Mouse (Mus musculus) liver (tissue): Measurements from ENCODE around the gene Pin4.
"Not testable (repeated sequence)": the region's sequence is repeated elsewhere in the genome, so short reads cannot be mapped to it uniquely, and the experiment has no call there.

Experiments used
- DNase-seq: peaks from one replicate; pipeline ENCODE4 v3.0.0-alpha.2; 2020; ENCODE audit warnings: mixed read lengths

The Pin4 gene

DNA sequence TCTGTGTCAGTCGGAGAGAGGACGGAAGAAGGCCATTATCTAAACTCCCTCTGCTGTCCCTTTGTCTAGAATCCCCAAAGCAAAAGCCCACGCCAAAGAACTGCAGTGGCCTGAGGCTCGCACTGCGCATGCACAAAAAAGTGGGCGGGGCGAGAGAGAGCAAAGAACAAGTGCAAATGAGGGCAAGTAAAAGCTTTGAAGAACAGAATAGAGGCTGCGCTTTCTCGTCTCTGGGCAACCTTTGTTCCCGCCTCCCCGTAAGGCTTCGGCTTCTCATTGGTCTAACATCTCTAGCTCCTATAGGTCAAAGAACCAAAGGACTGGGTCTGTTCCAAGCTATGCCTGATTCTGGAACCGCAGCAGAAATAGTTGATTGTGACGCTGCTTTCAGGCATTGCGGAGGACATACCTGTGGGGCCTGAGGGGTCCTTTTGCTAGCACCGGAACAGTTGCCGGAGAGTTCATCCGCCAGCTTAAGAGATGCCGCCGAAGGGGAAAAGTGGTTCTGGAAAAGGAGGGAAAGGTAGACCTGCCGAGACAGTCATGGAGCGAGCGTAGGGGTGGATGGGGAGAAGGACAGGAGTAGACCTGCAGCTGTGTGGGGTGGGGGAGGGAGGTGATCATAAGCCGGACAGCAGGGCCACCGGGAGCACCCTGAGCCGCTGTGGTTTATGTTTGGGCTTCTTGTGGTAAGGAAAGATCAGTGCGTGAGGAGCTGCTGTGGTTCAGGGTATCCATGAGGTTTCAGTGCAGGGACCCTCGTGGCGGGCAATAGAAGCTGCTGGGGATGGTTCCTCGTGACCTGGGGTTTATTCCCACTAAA is at the start of gene Pin4:
Gene Pin4 (plus strand): TSS at position 406 of the 823 bp plus-strand sequence.
- peak; percentile 93 for DNase-seq

DNA sequence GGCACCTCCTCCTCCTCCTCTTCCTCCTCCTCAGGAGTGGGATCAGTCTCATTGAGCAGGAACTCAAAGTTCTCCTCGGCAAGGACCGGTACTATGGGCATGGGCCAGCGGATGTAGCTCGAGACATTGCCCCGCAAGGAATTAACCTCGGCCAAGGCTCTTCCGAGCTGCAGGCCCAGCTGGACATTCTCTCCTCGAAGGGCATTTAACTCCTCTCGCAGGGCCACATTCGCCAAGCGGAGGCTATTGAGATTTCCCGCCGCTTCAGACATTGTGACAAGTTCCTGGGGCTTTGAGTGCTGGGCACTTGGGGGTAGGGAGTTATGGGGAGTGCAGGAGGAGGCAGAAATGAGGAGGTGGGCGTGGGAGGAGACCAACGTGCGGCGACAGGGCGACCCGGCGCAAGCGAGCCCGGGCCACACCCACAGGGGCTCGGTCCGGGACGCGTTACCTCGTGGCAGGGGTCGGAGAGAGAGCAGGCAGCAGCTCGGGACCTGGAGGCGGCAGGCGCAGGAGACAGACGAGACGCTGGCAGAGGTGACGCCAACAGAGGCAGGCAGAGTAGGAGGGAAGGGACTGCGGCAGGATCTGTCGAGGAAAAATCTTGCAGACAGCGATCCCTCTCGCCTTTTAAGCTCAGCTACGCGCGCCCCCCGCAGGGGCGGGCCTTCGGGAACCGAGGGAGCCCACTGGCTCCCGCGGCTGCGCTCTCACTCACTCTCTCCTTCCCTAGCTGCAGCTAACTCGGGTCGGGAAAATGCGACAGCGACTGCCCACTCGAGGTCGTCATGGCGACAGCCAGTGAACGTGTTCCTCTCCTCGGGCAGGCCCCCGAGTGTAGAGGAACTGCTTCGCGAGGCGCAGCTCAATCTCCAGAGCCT is 48.4 kb upstream of the Pin4 start, which contains the start of gene Rtl5:
Gene Rtl5 (minus strand): TSS at position 714 of the 881 bp plus-strand sequence.
- DNase-seq = peak; percentile 65

DNA sequence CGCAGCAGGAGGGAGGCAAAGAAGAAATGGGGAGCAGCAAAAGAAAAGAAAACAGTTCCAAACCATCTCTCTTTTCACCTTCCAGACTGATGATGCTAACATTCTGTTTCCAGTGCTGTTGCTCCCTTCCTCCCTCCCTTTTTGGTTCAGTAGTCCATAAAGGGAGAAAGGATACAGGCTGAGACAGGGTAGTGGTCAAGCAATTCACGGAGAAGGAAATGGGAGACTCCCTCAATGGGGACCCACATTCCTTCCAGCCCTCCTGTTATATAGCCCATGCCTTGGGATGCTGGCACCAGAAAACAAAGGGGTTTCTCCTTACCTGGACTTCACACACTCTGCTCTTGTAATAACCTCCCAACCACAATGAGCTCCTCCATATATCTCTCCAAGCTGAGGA is 47.7 kb upstream of the Pin4 start:
- DNase-seq = no peak

DNA sequence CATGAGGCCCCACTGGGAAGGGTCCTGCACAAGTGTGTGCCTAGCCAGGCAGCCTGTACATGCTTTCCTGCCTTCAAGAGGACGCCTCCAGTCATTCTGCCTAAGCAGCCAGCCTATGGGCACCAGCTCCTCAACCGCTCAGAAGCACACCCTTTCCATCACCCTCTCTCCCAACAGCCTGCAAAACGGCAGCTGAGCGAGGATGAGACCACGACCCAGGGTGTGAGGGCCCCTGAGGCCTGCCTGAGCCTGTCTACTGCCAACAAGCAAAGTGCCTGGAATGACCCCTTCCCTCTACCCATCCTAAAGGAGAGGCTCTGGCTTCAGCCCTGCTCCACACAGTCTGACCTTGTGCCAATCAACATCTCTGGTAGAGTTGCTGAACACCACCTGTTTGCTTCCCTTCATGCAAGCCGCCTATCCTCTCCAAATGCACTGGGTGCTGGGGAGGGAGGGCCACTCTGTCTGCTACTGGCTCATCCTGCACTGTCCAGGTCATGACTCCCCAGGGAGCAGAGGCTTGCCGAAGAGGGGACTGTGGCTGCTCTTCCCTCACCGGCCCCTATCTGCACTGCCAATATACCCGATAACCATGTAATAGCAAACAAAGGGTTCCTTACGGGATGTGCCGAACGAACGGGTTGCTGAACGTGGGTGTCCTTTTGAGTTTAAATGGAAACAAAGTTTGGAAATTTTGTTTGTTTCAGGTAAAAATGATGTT is 45.5 kb upstream of the Pin4 start:
- no peak for DNase-seq

DNA sequence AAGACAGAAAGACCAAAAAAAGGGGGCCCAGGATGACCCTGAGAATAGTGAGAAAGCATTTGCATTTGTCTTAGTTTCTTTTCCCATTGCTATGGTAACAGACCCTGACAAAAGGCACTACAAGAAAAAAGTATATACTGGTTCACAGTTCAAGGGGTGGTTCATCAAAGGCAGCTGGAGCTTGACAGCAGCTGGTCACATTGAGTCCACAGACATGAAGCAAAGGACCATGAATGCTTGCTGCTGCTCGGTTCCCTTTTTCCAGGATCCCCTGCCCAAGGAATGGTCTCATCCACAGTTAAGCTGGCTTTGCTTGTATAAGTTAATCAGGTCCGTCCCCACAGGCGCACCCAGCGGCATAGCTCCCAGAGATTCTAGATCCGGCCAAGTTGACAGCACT is 44.8 kb upstream of the Pin4 start:
- no peak for DNase-seq

DNA sequence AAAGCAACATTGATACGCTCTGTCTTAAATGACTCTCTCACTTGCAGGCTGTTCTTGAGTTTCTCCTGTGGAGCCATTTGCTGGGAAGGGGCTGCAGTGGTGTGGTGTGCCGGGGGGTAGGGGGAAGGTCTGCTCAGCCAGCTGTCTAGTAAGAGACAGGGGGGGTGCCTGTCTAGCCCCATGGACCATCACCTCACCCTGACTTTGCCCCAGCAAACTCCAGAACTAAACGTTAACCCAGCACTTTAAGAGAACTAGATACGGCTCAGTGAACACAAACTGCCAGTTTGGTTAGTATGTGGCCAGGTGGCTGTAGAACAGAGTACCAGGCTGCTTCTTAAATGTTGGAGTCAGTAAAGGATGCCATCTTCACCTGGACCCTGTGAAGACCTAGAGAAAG is 44.1 kb upstream of the Pin4 start:
- DNase-seq = no peak

DNA sequence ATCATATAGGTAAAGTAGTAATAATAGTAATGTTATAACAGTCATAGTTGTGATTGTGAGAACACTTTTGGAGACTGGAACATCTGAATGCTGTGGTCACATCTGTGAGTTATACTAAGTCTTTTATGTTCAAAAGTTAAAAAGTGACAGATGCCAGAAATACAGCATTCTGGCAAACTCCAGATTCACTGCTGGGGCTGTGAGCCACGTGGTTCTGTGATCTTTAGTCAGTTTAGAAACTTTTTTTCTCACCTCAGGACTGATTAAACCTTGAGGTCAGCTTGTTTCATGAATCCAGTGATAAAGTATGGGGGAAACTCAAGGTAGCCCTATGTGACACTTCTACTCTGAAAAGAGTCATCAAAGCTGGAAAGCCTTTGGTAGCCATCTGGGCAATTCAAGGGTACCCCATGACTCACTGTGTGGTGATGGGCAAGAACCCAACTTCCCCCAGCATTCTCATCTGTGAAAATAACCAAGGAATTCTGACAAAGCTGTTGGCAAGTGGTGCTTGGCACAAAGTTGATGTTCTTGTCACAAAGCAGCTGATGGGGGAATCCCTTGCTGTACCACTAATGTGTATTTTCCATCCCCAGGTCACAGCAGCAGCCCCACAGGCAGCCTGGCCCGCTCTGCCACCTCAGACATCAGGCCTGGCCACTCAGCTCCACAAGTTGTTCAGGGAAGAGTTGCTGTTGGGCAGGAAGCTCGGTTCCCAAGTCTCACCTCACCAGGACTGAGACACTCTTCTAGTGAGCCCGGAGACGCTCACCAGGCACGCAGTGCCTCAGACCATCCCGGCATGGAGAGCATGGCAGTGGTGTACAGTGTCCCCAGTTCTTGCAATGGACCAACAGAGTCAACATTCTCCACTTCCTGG is 42.1 kb upstream of the Pin4 start:
- DNase-seq = no peak

DNA sequence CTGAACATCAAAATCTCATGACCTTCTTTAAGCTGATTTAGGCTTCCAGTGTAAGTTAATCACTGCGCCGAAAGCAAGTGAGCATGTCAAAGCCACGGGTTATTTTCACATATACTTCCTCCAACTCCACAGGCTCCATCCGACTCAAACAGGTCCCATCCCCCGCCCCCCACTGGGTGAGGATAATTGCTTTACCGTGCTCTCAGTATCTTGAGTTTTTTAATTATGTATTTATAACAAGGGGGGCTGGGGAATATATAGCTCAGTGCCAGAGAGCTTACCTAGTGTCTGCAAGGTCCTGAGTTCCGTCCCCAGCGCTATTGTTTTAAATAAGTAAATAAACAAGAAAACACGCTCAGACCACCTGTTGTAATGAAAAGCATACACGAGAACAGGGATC is 38.2 kb upstream of the Pin4 start:
- DNase-seq = no peak

DNA sequence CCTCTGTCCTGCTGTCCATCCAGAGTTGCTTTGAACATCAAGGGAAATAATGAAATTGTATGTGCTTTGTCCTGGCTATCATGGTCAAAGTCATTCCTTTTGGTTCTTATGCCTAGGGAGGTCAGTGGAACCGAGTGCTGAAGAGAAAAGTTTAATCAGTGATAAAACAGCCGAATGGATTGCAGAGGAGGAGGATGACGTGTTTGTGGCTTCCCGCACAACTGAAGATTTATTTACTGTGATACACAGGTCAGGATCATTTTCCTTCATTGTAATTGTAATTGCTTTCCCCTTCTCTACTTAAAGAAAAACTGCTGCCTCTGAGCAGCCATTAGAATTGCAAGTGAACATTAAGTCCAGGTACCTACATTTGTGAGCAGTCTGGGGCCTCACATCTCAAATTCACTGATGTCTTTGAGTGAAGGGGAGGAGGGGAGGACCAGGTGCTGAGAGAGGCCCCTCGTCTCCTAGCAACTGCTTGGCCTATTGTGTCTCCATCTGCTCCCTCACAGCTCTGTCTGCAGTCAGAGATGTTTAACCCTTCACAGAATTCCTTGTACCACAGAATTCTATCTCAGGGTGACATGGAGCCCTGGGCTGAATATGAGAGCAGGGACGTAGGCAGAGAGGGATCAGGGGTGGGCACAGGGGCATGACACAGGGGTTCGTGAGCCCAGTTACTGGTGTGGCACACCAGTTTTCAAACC is 37.5 kb upstream of the Pin4 start:
- DNase-seq = no peak

DNA sequence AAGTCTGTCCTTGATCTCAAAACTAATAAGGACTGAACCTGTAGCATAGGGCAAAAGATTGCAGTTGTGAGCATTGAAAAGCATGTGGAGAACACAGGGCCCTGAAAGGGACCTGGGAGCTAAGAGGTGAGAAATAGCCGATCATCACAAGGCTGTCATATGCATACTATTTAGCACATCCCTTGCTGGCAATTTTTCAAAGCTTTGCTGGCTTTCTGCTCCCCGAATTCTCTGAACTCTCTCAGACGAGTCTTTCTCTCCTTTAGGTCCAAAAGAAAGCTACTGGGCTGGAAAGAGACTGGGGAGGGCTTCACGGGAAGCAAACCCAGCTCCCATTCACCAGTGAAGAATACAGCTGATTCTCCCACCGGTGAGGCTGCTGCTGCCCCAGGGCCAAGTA is 36.9 kb upstream of the Pin4 start:
- no peak for DNase-seq

DNA sequence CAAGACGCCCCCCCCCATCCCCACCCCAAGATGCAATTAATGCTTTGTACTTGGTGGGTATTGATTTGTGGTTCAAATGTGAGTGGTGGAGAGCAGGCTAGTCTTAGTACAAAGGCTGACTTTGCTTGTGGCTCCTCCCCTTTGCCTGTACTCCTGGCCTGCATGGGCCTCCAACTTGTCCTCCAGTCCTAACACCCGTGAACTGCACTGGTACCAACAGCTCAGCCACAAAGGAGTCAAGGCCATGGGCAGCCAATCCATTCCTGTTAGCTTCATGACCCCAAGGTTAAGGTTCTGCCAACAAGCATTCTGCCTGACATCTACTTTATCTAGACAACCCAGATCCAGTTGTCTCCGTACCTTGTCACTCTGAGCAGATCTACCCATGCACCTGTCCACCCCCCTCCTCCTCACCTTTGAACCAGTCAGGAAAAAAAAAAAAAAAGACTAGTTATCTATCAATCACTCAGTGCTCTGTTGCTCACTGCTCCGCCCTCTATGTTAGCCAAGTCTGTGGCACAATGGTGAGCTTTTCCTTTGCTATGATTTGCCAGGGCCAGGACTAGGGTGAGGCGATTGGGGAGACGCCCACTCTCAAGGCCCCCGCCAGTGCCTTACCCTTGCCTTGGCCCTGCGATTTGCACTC is 33.3 kb upstream of the Pin4 start:
- DNase-seq = no peak

DNA sequence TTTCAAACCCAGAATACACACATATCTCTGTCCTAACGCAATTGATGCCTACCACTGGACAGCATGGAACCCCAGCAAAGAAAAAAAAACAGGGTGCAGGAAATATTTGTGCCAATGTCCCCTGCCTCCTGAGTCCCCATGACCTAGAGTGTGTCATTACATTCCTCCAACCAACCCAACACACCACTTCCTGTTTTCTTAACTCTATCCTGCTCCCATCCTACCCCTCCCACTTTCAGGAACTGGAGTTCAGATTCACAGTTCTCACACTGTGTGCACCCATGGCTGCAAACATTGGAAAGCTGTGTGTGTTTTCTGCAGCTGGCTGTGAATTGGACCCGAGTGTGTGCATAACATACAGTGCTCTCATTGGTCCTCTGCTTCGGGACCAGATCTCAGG is 28.6 kb upstream of the Pin4 start:
- DNase-seq = no peak

DNA sequence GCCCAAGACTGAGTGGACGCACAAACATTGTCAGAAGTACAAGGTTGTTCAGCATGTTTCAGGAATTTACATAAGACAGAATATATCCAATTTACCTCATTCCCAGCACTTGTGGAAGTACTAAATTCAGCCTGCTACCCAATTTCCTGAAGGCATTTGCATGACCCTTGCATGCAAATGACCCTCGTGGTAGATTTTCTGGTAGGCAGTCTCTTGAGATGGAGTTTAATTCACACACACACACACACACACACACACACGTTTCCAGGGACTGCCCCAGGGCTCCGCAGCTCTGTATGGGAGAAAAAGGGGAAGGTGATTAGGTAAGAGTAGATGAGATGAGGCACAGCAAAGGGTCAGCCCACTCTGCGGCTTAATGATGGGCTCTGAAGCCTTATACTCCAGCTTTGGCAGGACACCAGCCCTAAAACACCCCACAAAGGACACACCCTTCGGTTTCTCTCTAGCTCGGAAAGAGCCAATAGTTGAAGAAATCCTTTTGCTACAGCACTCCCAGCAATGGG is 24.8 kb upstream of the Pin4 start:
- no peak for DNase-seq

DNA sequence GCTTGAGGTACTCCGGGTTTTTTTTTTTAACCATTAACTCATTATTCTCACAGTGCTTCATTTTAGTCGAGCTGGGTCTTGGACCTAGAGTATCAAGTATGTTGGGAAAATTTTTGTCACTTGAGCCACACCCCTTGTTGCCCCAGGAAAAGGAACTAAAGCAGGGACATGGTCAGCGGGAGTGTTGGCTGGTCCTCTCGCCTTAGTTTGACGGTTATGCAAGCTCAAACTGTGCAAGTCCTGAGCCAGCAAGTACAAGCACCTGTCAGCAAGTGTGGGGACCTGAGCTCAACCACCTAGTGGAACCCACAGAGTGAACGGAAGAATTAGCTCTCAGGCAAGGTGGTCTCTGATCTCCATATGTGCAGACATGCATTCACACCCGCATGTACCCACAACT is 17.4 kb upstream of the Pin4 start:
- DNase-seq = no peak

DNA sequence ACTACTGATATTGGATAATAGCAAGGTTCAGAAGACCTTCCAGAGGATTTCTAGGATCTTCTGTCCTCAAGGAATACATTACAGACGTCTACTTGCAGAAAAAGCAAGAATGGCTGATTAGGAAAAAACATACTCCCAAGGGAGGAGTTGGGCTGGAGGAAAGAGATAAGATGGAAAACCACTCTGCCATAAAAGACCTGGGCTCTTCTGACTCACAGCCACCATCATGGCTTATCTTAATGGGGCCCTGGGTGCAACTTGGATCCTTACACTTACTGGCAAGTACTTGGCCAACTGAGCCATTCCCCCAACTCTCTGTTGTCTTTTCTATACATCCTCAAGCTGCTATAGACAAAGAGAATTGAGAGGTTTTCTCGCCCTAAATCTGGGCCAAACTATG is 15.4 kb upstream of the Pin4 start:
- DNase-seq = peak; percentile 17

DNA sequence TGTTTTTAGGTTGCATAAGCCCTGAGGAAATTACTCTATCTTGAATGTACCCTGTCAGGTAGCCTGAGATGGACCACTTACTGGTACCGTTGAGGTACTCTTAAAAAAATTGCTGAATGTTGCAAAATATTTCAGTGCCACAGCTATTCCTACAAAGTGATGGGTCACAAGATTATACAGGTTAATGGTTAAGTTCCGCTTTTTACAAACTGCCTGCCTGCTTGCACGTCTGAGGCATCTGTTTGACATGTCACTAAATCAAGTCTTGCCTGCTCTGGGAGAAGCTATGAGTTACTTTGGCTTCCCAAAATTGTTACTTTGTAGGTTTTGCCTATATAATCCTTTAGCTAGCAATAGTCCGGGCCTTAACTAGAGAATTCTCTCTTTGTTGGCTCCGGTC is 9.9 kb upstream of the Pin4 start:
- DNase-seq = not testable (repeated sequence)

DNA sequence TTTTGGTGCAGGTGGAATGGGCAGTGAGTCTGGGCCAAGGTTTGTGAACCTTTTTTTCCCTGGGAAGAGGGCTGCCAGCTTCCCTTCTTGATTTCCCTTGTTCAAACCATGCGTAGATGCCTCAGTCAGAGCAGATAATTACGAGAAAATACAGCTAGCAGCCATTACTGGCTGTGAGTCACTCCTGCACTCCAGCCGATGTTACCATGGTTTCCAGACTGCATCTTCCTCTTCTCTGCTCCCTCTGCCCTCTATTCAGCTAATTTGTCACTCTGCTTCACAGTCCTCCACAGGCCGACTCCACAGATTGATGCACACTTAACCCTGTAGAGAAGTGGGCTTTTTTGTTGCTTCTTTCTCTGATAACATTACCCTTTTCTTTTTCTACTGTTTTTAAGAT is 3.6 kb upstream of the Pin4 start:
- DNase-seq = no peak

DNA sequence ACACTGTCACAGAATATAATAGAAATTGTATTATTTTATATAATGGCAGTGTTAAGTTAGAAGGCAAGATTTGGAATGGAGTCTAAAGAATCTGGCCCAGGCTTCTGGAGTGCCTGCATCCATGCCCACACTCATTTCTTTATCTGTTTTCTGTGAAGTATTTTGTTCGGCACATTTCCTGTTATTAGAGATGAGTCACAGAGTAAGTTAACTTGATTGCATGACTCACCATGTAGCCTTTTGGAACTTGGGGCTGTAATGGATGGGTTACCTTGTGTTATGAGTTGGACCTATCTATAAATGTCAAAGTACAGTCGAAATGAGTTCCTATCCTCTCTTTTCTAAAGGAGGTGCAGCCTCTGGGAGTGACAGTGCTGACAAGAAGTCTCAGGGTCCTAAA is 2.1 kb downstream of the Pin4 start:
- DNase-seq = no peak

DNA sequence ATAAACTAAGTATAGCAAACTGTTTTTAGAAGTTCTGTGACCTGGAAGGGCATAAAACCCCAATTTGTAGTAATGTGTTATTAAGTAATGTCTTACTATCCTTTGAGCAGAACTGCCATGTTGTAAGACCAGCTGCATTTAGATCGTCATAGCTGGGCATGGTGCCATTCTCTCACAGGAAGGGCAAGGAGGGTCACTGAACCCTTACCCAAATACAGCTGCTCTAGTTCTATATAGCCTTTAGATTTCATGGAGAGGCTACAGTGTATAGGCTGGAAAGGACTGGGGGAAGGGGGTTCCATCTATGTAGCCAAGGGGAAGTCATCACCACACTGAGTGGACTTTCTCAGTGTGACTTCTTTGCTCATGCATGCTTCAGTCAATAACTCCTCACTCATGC is 21.9 kb downstream of the Pin4 start:
- DNase-seq = no peak

DNA sequence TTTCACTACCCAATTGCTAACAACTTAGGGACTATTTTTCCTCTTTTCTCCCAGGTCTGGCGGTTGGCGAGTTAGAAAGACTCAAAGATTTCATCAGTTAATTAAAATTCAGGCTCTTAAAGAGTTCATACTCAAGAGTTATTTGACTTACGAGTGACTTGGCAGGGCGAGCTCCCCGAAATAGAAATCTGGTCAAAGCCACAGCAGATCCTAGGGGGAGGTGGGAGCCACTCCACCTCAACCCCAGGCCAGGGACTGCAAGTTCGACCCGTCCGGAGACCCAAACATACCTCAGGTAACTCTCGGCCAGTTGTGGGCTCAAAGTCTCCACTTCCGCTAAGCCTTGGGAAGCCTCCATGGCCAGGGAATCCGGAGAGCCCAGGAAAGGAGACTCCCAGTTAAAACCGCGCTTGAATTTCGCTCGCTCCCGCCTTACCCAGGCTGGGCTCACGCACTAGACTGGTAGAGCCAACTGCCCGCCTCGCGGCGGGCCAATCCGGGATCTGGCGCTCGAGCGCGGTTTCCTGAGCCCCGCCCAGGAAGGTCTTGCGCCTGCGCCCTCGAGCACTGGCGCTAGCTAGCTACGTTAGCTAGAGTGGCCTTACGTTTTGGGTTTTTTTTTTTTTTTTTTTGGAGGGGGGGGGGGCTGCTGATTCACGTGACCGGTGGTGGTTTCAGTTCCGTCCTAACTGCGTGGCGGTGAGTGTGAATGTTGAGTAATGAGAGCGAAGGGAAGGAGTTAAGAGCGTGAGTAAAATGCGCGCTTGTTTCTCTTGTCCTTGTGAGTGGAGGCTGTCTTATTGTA is 37.6 kb downstream of the Pin4 start, which contains the start of gene Ercc6l:
Gene Ercc6l (minus strand): TSS at position 474 of the 805 bp plus-strand sequence.
- DNase-seq = peak; percentile 93
